Mouse (Mus musculus): ENCODE data around the gene Ren1. TPM values are rescaled to one million over a fixed set of nuclear protein-coding genes. Genes with fewer than 3 reads are reported as not detected.

The Ren1 gene
- polyA plus RNA-seq, 1 experiment from 2014 or later: 0.86 TPM

GRCm38 (mm10) chr1:133353371-133353809 lies 3.1 kb downstream of the Ren1 start:
- H3K9me3 ChIP-seq (ENCODE audit: low read depth, low read length): no peaks in the 10 kb centered on the region
- H3K36me3 ChIP-seq (ENCODE audit: insufficient read depth): no peaks in the 10 kb centered on the region
- DNase-seq: peak; percentile 86
- peaks cover 5% of the 10 kb centered on the region; the same call in 1 of the 2 replicates for H3K4me1 ChIP-seq (ENCODE audit: insufficient read depth)
- no peak overlapping the region for H3K27ac ChIP-seq (ENCODE audit: low read depth)
- peak; percentile 97 for TF ChIP-seq CTCF (IDR thresholded peaks at IDR 0.05; ENCODE audit: low read depth)
- no peaks in the 10 kb centered on the region for H3K27me3 ChIP-seq (ENCODE audit: insufficient read depth, low read length)
- H3K9ac ChIP-seq: no peak overlapping the region
- peak; percentile 10; the same call in 1 of the 2 replicates for ATAC-seq (ENCODE audit: insufficient read depth)
- WGBS: 44% methylated on average over 12 of the region's 12 CpGs
- no peak overlapping the region for H3K4me2 ChIP-seq
- H3K4me3 ChIP-seq (ENCODE audit: low read depth, low read length): no peak overlapping the region

GRCm38 (mm10) chr1:133355469-133355868 lies 5.2 kb downstream of the Ren1 start:
- H3K27ac ChIP-seq (ENCODE audit: low read depth): no peak overlapping the region
- H3K27me3 ChIP-seq (ENCODE audit: insufficient read depth, low read length): no peaks in the 10 kb centered on the region
- ATAC-seq (ENCODE audit: insufficient read depth) (no peak), DNase-seq (no peak)
- H3K4me3 ChIP-seq (ENCODE audit: low read depth, low read length): no peak overlapping the region
- H3K4me1 ChIP-seq (ENCODE audit: insufficient read depth): peaks cover 5% of the 10 kb centered on the region; the same call in 1 of the 2 replicates
- no peaks in the 10 kb centered on the region for H3K36me3 ChIP-seq (ENCODE audit: insufficient read depth)
- 38% methylated on average over 5 of the region's 5 CpGs for WGBS
- no peak overlapping the region for H3K9ac ChIP-seq
- no peak for TF ChIP-seq CTCF (IDR thresholded peaks at IDR 0.05; ENCODE audit: low read depth)
- H3K9me3 ChIP-seq (ENCODE audit: low read depth, low read length): no peaks in the 10 kb centered on the region
- H3K4me2 ChIP-seq: no peak overlapping the region

DNA sequence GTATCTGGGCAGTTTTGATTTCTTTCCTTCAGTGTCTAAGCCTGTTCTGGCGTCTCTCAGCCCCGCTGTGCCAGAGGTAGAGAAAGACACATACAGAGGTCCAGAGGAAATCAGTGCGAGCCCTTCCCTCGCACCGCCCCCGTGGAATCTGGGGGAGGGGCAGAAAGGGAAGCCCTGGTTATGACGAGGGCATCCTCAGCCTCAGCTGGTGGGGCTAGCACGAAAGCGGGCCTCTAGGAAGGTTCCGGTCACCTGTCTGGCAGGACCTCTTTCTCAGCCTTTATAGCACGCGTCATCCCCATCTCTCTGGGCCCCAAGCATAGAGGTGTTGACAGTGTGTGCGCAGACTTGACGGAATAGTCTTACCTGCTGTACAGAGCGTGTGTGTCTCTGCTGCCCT lies 5.6 kb downstream of the Ren1 start:
- no peak for ATAC-seq (ENCODE audit: insufficient read depth)
- Histone ChIP-seq H3K4me1 (ENCODE audit: insufficient read depth) (peaks cover 5% of the 10 kb centered on the region; the same call in 1 of the 2 replicates), H3K36me3 (ENCODE audit: insufficient read depth) (no peaks in the 10 kb centered on the region), H3K9ac (no peak overlapping the region), H3K27me3 (ENCODE audit: insufficient read depth, low read length) (no peaks in the 10 kb centered on the region), H3K9me3 (ENCODE audit: low read depth, low read length) (no peaks in the 10 kb centered on the region), H3K4me3 (ENCODE audit: low read depth, low read length) (no peak overlapping the region), H3K4me2 (no peak overlapping the region), H3K27ac (ENCODE audit: low read depth) (no peak overlapping the region)
- WGBS: 37% methylated on average over 15 of the region's 15 CpGs
- no peak for TF ChIP-seq CTCF (IDR thresholded peaks at IDR 0.05; ENCODE audit: low read depth)
- DNase-seq: no peak

GRCm38 (mm10) chr1:133356330-133356729 lies 6.0 kb downstream of the Ren1 start:
- Histone ChIP-seq H3K4me3 (ENCODE audit: low read depth, low read length) (no peak overlapping the region), H3K4me1 (ENCODE audit: insufficient read depth) (peaks cover 5% of the 10 kb centered on the region; the same call in 1 of the 2 replicates), H3K4me2 (no peak overlapping the region), H3K9me3 (ENCODE audit: low read depth, low read length) (no peaks in the 10 kb centered on the region), H3K27ac (ENCODE audit: low read depth) (no peak overlapping the region), H3K36me3 (ENCODE audit: insufficient read depth) (no peaks in the 10 kb centered on the region), H3K9ac (no peak overlapping the region), H3K27me3 (ENCODE audit: insufficient read depth, low read length) (no peaks in the 10 kb centered on the region)
- TF ChIP-seq CTCF (IDR thresholded peaks at IDR 0.05; ENCODE audit: low read depth): no peak
- ATAC-seq (ENCODE audit: insufficient read depth) (no peak), DNase-seq (no peak)
- WGBS: 41% methylated on average over 8 of the region's 8 CpGs

- no peaks in the 10 kb centered on the region for H3K9me3 ChIP-seq (ENCODE audit: low read depth, low read length)
- no peak overlapping the region for H3K27ac ChIP-seq (ENCODE audit: low read depth)
- no peak for TF ChIP-seq CTCF (IDR thresholded peaks at IDR 0.05; ENCODE audit: low read depth)
- no peak overlapping the region for H3K9ac ChIP-seq
- 89% methylated on average over 6 of the region's 6 CpGs for WGBS
- DNase-seq (no peak), ATAC-seq (ENCODE audit: insufficient read depth) (no peak)
- H3K4me3 ChIP-seq (ENCODE audit: low read depth, low read length): no peak overlapping the region
- H3K4me1 ChIP-seq (ENCODE audit: insufficient read depth): no peaks in the 10 kb centered on the region; the same call in 1 of the 2 replicates
- peaks cover 15% of the 10 kb centered on the region; the same call in 1 of the 2 replicates for H3K27me3 ChIP-seq (ENCODE audit: insufficient read depth, low read length)
- H3K4me2 ChIP-seq: no peak overlapping the region
- H3K36me3 ChIP-seq (ENCODE audit: insufficient read depth): no peaks in the 10 kb centered on the region
Measured at GRCm38 (mm10) chr1:133361006-133361405, 10.7 kb downstream of the Ren1 start.

DNA sequence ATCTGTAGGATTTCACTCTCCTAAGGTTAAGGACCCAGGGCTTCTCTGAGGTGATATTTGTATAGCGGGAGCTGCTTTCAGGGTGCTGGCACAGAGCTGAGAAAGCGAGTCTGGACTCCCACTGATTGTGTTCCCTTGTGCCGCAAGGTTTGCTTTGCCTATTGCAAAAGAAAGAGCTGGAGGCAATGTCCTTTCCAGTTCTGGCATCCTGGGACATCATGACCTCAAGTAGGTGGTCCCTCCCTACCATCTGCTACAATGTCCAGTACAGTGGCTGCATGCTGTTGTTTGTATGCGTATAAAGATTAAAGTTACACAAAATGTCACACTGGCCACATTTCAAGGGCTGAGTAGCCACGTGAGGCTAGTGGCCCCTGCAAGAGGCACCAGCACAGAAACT lies 11.8 kb downstream of the Ren1 start:
- no peak for TF ChIP-seq CTCF (IDR thresholded peaks at IDR 0.05; ENCODE audit: low read depth)
- no peak for ATAC-seq (ENCODE audit: insufficient read depth)
- no peaks in the 10 kb centered on the region for H3K9me3 ChIP-seq (ENCODE audit: low read depth, low read length)
- H3K27me3 ChIP-seq (ENCODE audit: insufficient read depth, low read length): peaks cover 15% of the 10 kb centered on the region; the same call in 1 of the 2 replicates
- WGBS: 88% methylated on average over 5 of the region's 5 CpGs
- H3K4me1 ChIP-seq (ENCODE audit: insufficient read depth): no peaks in the 10 kb centered on the region
- no peak overlapping the region for H3K9ac ChIP-seq
- no peak for DNase-seq
- no peaks in the 10 kb centered on the region for H3K36me3 ChIP-seq (ENCODE audit: insufficient read depth)
- H3K4me2 ChIP-seq: no peak overlapping the region
- H3K27ac ChIP-seq (ENCODE audit: low read depth): no peak overlapping the region
- H3K4me3 ChIP-seq (ENCODE audit: low read depth, low read length): no peak overlapping the region

- no peak for TF ChIP-seq CTCF (IDR thresholded peaks at IDR 0.05; ENCODE audit: low read depth)
- Histone ChIP-seq H3K9ac (peak within 1 kb of the TSS; percentile 55), H3K4me3 (ENCODE audit: low read depth, low read length) (peak within 1 kb of the TSS; percentile 62), H3K27me3 (ENCODE audit: insufficient read depth, low read length) (peaks cover 15% of the 10 kb centered on the region; the same call in 1 of the 2 replicates), H3K4me1 (ENCODE audit: insufficient read depth) (0 out of 2 replicates have a peak, but pooled peaks cover 5% of the 10 kb centered on the region), H3K4me2 (peak within 1 kb of the TSS; percentile 98), H3K27ac (ENCODE audit: low read depth) (no peak within 1 kb of the TSS), H3K36me3 (ENCODE audit: insufficient read depth) (no peaks in the 10 kb centered on the region), H3K9me3 (ENCODE audit: low read depth, low read length) (no peaks in the 10 kb centered on the region)
- ATAC-seq (ENCODE audit: insufficient read depth): peak; percentile 81
- DNase-seq: peak; percentile 87
- under 1% methylated on average over 52 of the region's 52 CpGs for WGBS
Measured at GRCm38 (mm10) chr1:133363276-133364021, 13.1 kb downstream of the Ren1 start, which contains the start of gene Etnk2. Gene Etnk2 (plus strand): TSS chr1:133363572.
